Mouse (Mus musculus) stomach, embryonic 15.5 days (tissue): ENCODE measurements at regions not wholly inside any gene's neighbourhood (a gene's known extent, or its start where the extent isn't known, plus 50 kb on each side); places are given as distances from the start of the nearest gene placed in this dataset.

Experiments used
- ATAC-seq: fragments of 200-750 bp; cut with Nextera tagmentation; 2 replicates; pipeline ENCODE4 v1.8.0; 2017; ENCODE audit warnings: low read depth, moderate number of reproducible peaks, moderate TSS enrichment; ENCODE audit not compliant: insufficient read depth, low FRiP score
- H3K27ac ChIP-seq: fragments of 300-500 bp; sonication (generic); 2 replicates; pipeline ENCODE4 v1.5.1; 2015; ENCODE audit warnings: mild to moderate bottlenecking, inconsistent platforms
- H3K27me3 ChIP-seq: fragments of 300-500 bp; sonication (generic); replicated peaks from 2 replicates; pipeline ENCODE4 v1.6.1; 2015; ENCODE audit warnings: inconsistent platforms
- H3K36me3 ChIP-seq: fragments of 300-500 bp; sonication (generic); 2 replicates; pipeline ENCODE4 v1.6.1; 2015; ENCODE audit warnings: inconsistent platforms
- H3K4me1 ChIP-seq: fragments of 300-500 bp; sonication (generic); 2 replicates; pipeline ENCODE4 v1.6.1; 2015; ENCODE audit warnings: inconsistent platforms
- H3K4me2 ChIP-seq: fragments of 300-500 bp; sonication (generic); 2 replicates; pipeline ENCODE4 v1.6.1; 2015; ENCODE audit warnings: mild to moderate bottlenecking, inconsistent platforms
- H3K4me3 ChIP-seq: fragments of 300-500 bp; sonication (generic); replicated peaks from 2 replicates; pipeline ENCODE4 v1.5.1; 2015; ENCODE audit warnings: inconsistent platforms
- H3K9ac ChIP-seq: fragments of 300-500 bp; sonication (generic); 2 replicates; pipeline ENCODE4 v1.6.1; 2015; ENCODE audit warnings: inconsistent platforms
- H3K9me3 ChIP-seq: fragments of 300-500 bp; sonication (generic); 2 replicates; pipeline ENCODE4 v1.6.1; 2016; ENCODE audit warnings: inconsistent platforms
- WGBS: fragments of 180-500 bp; shearing (Covaris S2); methylation state at CpG from one replicate; pipeline ENCODE4 v1.1.7; 2015; 5-methylcytosine and 5-hydroxymethylcytosine counted together

GRCm38 (mm10) chr13:59292905-59293304 lies 292.1 kb downstream of the Agtpbp1 start:
- H3K4me3 ChIP-seq = no peak overlapping the region
- 4% methylated on average over 5 of the region's 5 CpGs for WGBS
- no peaks in the 10 kb centered on the region for H3K9me3 ChIP-seq
- H3K4me2 ChIP-seq = no peak overlapping the region
- no peaks in the 10 kb centered on the region for H3K27me3 ChIP-seq
- no peaks in the 10 kb centered on the region for H3K36me3 ChIP-seq
- H3K9ac ChIP-seq = no peak overlapping the region
- H3K4me1 ChIP-seq = no peaks in the 10 kb centered on the region
- no peak overlapping the region for H3K27ac ChIP-seq
- no peak for ATAC-seq

- H3K36me3 ChIP-seq = no peaks in the 10 kb centered on the region
- H3K4me2 ChIP-seq = no peak overlapping the region
- H3K9me3 ChIP-seq = no peaks in the 10 kb centered on the region
- ATAC-seq = no peak
- H3K9ac ChIP-seq = no peak overlapping the region
- H3K27ac ChIP-seq = no peak overlapping the region
- H3K27me3 ChIP-seq = no peaks in the 10 kb centered on the region
- no peaks in the 10 kb centered on the region for H3K4me1 ChIP-seq
- H3K4me3 ChIP-seq = no peak overlapping the region
- WGBS = 74% methylated on average over 11 of the region's 11 CpGs
Observed at GRCm38 (mm10) chr13:59289127-59289526, 295.9 kb downstream of the Agtpbp1 start.

DNA sequence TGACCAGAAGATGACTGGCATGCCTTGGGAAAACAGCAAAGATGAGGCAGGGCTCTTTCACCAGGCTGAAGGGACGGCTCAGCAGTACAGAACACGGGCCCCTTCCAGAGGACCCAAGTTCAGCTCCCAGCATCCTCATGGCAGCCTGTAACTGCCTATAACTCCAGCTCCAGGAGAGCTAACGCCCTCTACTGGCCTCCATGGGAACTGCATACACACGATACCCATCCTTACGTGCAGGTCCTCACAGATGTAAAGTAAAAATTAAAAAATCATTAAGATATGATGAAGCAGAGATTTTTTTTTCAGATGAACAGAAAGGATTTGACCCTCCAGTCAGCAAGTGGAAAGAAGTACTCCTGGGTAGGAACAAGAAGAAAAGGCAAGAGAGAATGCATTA lies 303.8 kb downstream of the Agtpbp1 start:
- H3K4me3 ChIP-seq = no peak overlapping the region
- no peaks in the 10 kb centered on the region for H3K36me3 ChIP-seq
- no peaks in the 10 kb centered on the region for H3K4me1 ChIP-seq
- no peaks in the 10 kb centered on the region for H3K9me3 ChIP-seq
- H3K27me3 ChIP-seq = no peaks in the 10 kb centered on the region
- whole genome bisulfite sequencing = 80% methylated on average over 5 of the region's 5 CpGs
- H3K9ac ChIP-seq = no peak overlapping the region
- H3K4me2 ChIP-seq = no peak overlapping the region
- H3K27ac ChIP-seq = no peak overlapping the region
- ATAC-seq = no peak

GRCm38 (mm10) chr13:59279136-59279535 lies 305.9 kb downstream of the Agtpbp1 start:
- H3K27ac ChIP-seq = no peak overlapping the region
- no peak for ATAC-seq
- H3K4me1 ChIP-seq = no peaks in the 10 kb centered on the region
- no peaks in the 10 kb centered on the region for H3K27me3 ChIP-seq
- H3K4me3 ChIP-seq = no peak overlapping the region
- no peak overlapping the region for H3K4me2 ChIP-seq
- no peaks in the 10 kb centered on the region for H3K36me3 ChIP-seq
- H3K9ac ChIP-seq = no peak overlapping the region
- WGBS = 37% methylated on average over 4 of the region's 4 CpGs
- no peaks in the 10 kb centered on the region for H3K9me3 ChIP-seq

- Histone ChIP-seq H3K4me3 (no peak overlapping the region), H3K4me2 (no peak overlapping the region), H3K9me3 (no peaks in the 10 kb centered on the region), H3K27ac (no peak overlapping the region), H3K27me3 (no peaks in the 10 kb centered on the region), H3K36me3 (no peaks in the 10 kb centered on the region), H3K9ac (no peak overlapping the region), H3K4me1 (no peaks in the 10 kb centered on the region)
- no peak for ATAC-seq
- WGBS = 78% methylated on average over 4 of the region's 4 CpGs
Observed at GRCm38 (mm10) chr13:59271661-59272060, 313.4 kb downstream of the Agtpbp1 start.

- no peak overlapping the region for H3K4me3 ChIP-seq
- H3K36me3 ChIP-seq = no peaks in the 10 kb centered on the region
- no peaks in the 10 kb centered on the region for H3K4me1 ChIP-seq
- H3K9me3 ChIP-seq = no peaks in the 10 kb centered on the region
- WGBS = 69% methylated on average over 4 of the region's 4 CpGs
- H3K27ac ChIP-seq = no peak overlapping the region
- H3K4me2 ChIP-seq = no peak overlapping the region
- H3K27me3 ChIP-seq = no peaks in the 10 kb centered on the region
- H3K9ac ChIP-seq = no peak overlapping the region
- no peak for ATAC-seq
Observed at GRCm38 (mm10) chr13:59266854-59267253, 318.2 kb downstream of the Agtpbp1 start.

GRCm38 (mm10) chr13:59264126-59264525 lies 320.9 kb downstream of the Agtpbp1 start:
- WGBS = 73% methylated on average over 11 of the region's 11 CpGs
- ATAC-seq = no peak

DNA sequence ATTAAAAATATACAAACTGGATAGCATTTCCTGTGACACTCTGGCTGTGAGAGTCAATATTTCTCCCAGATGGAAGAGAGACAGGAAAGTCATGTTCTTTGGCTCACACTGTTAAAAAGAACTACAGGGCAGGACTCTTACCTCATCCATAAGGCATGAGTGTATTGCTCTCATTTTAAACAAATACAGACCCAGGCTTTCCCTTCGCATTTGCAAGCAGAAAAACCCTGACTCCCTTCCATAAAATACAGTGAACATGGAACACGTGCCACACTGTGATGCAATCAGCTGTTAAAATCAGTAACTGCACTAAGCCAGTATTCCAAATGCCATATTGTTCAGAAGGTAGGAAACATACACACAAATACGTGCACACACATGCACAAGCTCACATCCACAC lies 323.1 kb downstream of the Agtpbp1 start:
- H3K27me3 ChIP-seq = no peaks in the 10 kb centered on the region
- H3K4me2 ChIP-seq = no peak overlapping the region
- 54% methylated on average over 3 of the region's 3 CpGs for whole genome bisulfite sequencing
- H3K9me3 ChIP-seq = no peaks in the 10 kb centered on the region
- no peak overlapping the region for H3K27ac ChIP-seq
- no peak overlapping the region for H3K9ac ChIP-seq
- no peak for ATAC-seq
- H3K4me3 ChIP-seq = no peak overlapping the region
- H3K36me3 ChIP-seq = no peaks in the 10 kb centered on the region
- H3K4me1 ChIP-seq = no peaks in the 10 kb centered on the region

More at GRCm38 (mm10) chr13:59264126-59264525, 320.9 kb downstream of the Agtpbp1 start:
- Histone ChIP-seq H3K4me2 (no peak overlapping the region), H3K4me3 (no peak overlapping the region), H3K36me3 (no peaks in the 10 kb centered on the region), H3K27me3 (no peaks in the 10 kb centered on the region), H3K9ac (no peak overlapping the region), H3K9me3 (no peaks in the 10 kb centered on the region), H3K4me1 (no peaks in the 10 kb centered on the region), H3K27ac (no peak overlapping the region)

GRCm38 (mm10) chr13:59255798-59256435 lies 329.1 kb downstream of the Agtpbp1 start:
- no peak overlapping the region for H3K9ac ChIP-seq
- H3K4me3 ChIP-seq = no peak overlapping the region
- ATAC-seq = no peak
- H3K4me2 ChIP-seq = no peak overlapping the region
- no peaks in the 10 kb centered on the region for H3K27me3 ChIP-seq
- no peaks in the 10 kb centered on the region for H3K9me3 ChIP-seq
- H3K27ac ChIP-seq = no peak overlapping the region
- no peaks in the 10 kb centered on the region for H3K4me1 ChIP-seq
- no peaks in the 10 kb centered on the region for H3K36me3 ChIP-seq
- 81% methylated on average over 12 of the region's 12 CpGs for WGBS

DNA sequence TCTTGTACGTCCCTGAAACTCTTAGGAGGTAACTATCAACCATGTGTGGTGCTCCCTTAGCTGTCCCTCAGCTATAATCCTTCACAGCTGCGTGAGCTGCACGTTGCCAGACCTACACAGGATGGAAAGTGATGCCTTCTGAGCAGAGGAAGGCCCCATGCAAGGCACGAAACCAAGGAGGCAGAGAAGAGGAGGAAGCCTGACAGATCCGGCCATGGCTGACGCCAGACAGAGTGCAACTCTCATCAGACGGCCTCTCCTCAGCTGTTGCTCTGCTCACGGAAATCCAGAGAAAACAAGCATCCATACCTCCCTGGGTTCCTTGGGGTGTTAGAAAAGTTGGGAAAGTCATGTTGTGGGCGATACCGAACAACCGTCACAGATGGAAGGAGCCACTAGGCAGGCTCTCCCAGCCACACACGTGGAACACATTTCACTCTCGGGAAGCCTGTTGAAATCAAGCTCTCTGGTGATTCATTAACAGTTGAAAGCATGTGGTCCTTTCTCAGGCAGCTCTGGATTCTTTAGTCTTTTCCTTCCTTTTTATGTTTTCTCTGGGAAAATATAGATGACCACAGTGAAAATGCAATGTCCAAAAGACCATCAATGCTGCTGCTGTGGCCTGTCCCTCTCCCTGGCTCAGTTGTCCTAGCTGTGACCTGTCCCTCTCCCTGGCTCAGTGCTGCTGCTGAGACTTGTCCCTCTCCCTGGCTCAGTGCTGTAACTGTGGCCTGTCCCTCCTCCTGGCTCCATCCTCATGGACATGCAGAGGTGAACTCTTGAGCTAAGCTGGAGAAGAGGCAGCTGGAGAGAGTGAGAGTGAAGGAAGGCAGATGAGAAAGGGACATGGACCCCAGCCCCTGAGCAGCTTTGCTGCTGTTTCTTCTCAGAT lies 331.1 kb downstream of the Agtpbp1 start:
- no peaks in the 10 kb centered on the region for H3K36me3 ChIP-seq
- H3K4me2 ChIP-seq = no peak overlapping the region
- H3K27ac ChIP-seq = 0 out of 2 replicates have a peak overlapping the region, but pooled peaks have one; percentile 32
- 56% methylated on average over 13 of the region's 13 CpGs for WGBS
- H3K4me1 ChIP-seq = no peaks in the 10 kb centered on the region
- peak; percentile 35; the same call in 1 of the 2 replicates for ATAC-seq
- H3K9me3 ChIP-seq = no peaks in the 10 kb centered on the region
- H3K9ac ChIP-seq = no peak overlapping the region
- no peaks in the 10 kb centered on the region for H3K27me3 ChIP-seq
- no peak overlapping the region for H3K4me3 ChIP-seq

- H3K4me1 ChIP-seq = no peaks in the 10 kb centered on the region
- H3K27me3 ChIP-seq = no peaks in the 10 kb centered on the region
- 59% methylated on average over 12 of the region's 12 CpGs for WGBS
- H3K9ac ChIP-seq = no peak overlapping the region
- H3K36me3 ChIP-seq = no peaks in the 10 kb centered on the region
- H3K27ac ChIP-seq = no peak overlapping the region
- no peak overlapping the region for H3K4me3 ChIP-seq
- no peak overlapping the region for H3K4me2 ChIP-seq
- no peaks in the 10 kb centered on the region for H3K9me3 ChIP-seq
- ATAC-seq = no peak
Observed at GRCm38 (mm10) chr13:59251252-59252006, 333.6 kb downstream of the Agtpbp1 start.

DNA sequence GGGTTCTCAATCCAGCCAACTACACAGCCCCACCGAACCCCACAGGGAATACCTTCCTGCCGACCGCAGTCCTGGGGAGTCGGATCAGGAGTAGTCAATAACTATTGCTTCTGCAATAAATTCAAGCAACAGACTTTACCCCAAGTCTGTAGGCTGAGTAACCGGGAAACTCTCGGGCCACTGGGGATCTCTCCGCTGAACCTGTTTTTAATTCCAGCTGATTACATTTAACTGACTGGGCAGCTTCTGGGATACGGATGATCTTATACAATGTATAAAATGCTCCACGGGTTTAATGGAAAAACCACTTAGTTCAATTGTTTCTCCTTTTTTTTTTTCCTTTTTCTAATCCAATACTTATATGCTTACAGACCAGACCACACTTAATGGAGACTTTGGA lies 336.6 kb downstream of the Agtpbp1 start:
- Histone ChIP-seq H3K4me2 (no peak overlapping the region), H3K9me3 (no peaks in the 10 kb centered on the region), H3K27me3 (no peaks in the 10 kb centered on the region), H3K36me3 (no peaks in the 10 kb centered on the region), H3K9ac (no peak overlapping the region), H3K4me3 (no peak overlapping the region), H3K27ac (no peak overlapping the region), H3K4me1 (no peaks in the 10 kb centered on the region)
- WGBS = 84% methylated on average over 9 of the region's 9 CpGs
- ATAC-seq = no peak
